Mouse (Mus musculus): ENCODE data around the gene Clic5. TPM values are rescaled to one million over a fixed set of nuclear protein-coding genes. Genes with fewer than 3 reads are reported as not detected.

The Clic5 gene
- polyA plus RNA-seq (2016; fragmentation: Nextera tagmentation; extraction: Ambion mirVana): 0.16 and 0.22 TPM in 2 replicates

GRCm38 (mm10) chr17:44188042-44188768, at the start of gene Clic5:
Gene Clic5 (plus strand): TSS chr17:44188584.
- Histone ChIP-seq H3K4me2 (replicated peaks) (peak within 1 kb of the TSS; percentile 75), H3K27me3 (replicated peaks) (peaks cover 24% of the 10 kb centered on the region), H3K36me3 (no peaks in the 10 kb centered on the region), H3K4me3 (peak within 1 kb of the TSS; percentile 29), H3K9me3 (no peaks in the 10 kb centered on the region), H3K4me1 (peaks cover 12% of the 10 kb centered on the region), H3K9ac (peak within 1 kb of the TSS; percentile 26; the same call in 1 of the 2 replicates), H3K27ac (no peak within 1 kb of the TSS)
- WGBS: 3% methylated on average over 24 of the region's 24 CpGs
- ATAC-seq (ENCODE audit: low FRiP score, low read depth): 0 out of 2 replicates have a peak, but pooled peaks have one; percentile 41

GRCm38 (mm10) chr17:44145806-44146205, 42.6 kb upstream of the Clic5 start:
- WGBS: 76% methylated on average over 1 of the region's 1 CpGs
- ATAC-seq (ENCODE audit: low FRiP score, low read depth): no peak
- H3K4me3 ChIP-seq: no peak overlapping the region

GRCm38 (mm10) chr17:44148109-44148846, 40.1 kb upstream of the Clic5 start:
- Histone ChIP-seq H3K4me3 (no peak overlapping the region), H3K36me3 (no peaks in the 10 kb centered on the region), H3K27me3 (replicated peaks) (no peaks in the 10 kb centered on the region), H3K4me1 (no peaks in the 10 kb centered on the region), H3K27ac (no peak overlapping the region), H3K4me2 (replicated peaks) (no peak overlapping the region), H3K9me3 (no peaks in the 10 kb centered on the region), H3K9ac (no peak overlapping the region)
- ATAC-seq (ENCODE audit: low FRiP score, low read depth): no peak
- 83% methylated on average over 5 of the region's 5 CpGs for WGBS

More at GRCm38 (mm10) chr17:44145806-44146205, 42.6 kb upstream of the Clic5 start:
- H3K27ac ChIP-seq: no peak overlapping the region
- H3K4me2 ChIP-seq (replicated peaks): no peak overlapping the region
- H3K9ac ChIP-seq: no peak overlapping the region
- no peaks in the 10 kb centered on the region for H3K36me3 ChIP-seq
- no peaks in the 10 kb centered on the region for H3K4me1 ChIP-seq
- H3K9me3 ChIP-seq: no peaks in the 10 kb centered on the region
- H3K27me3 ChIP-seq (replicated peaks): no peaks in the 10 kb centered on the region

GRCm38 (mm10) chr17:44151130-44151529, 37.3 kb upstream of the Clic5 start:
- ATAC-seq (ENCODE audit: low FRiP score, low read depth): no peak
- H3K27ac ChIP-seq: no peak overlapping the region
- 73% methylated on average over 3 of the region's 3 CpGs for WGBS

GRCm38 (mm10) chr17:44151889-44152288, 36.5 kb upstream of the Clic5 start:
- no peaks in the 10 kb centered on the region for H3K9me3 ChIP-seq
- H3K27ac ChIP-seq: no peak overlapping the region
- H3K27me3 ChIP-seq (replicated peaks): no peaks in the 10 kb centered on the region
- WGBS: 84% methylated on average over 8 of the region's 8 CpGs
- H3K4me3 ChIP-seq: no peak overlapping the region
- H3K36me3 ChIP-seq: no peaks in the 10 kb centered on the region
- no peaks in the 10 kb centered on the region for H3K4me1 ChIP-seq
- H3K9ac ChIP-seq: no peak overlapping the region
- no peak overlapping the region for H3K4me2 ChIP-seq (replicated peaks)
- ATAC-seq (ENCODE audit: low FRiP score, low read depth): no peak

More at GRCm38 (mm10) chr17:44151130-44151529, 37.3 kb upstream of the Clic5 start:
- no peak overlapping the region for H3K4me3 ChIP-seq
- H3K4me1 ChIP-seq: no peaks in the 10 kb centered on the region
- no peaks in the 10 kb centered on the region for H3K36me3 ChIP-seq
- no peak overlapping the region for H3K9ac ChIP-seq
- no peaks in the 10 kb centered on the region for H3K9me3 ChIP-seq
- H3K4me2 ChIP-seq (replicated peaks): no peak overlapping the region
- no peaks in the 10 kb centered on the region for H3K27me3 ChIP-seq (replicated peaks)

GRCm38 (mm10) chr17:44153871-44154270, 34.5 kb upstream of the Clic5 start:
- 66% methylated on average over 5 of the region's 5 CpGs for WGBS
- no peak overlapping the region for H3K4me2 ChIP-seq (replicated peaks)
- no peaks in the 10 kb centered on the region for H3K27me3 ChIP-seq (replicated peaks)
- no peak overlapping the region for H3K4me3 ChIP-seq
- no peak overlapping the region for H3K9ac ChIP-seq
- no peak for ATAC-seq (ENCODE audit: low FRiP score, low read depth)
- H3K4me1 ChIP-seq: no peaks in the 10 kb centered on the region
- H3K9me3 ChIP-seq: no peaks in the 10 kb centered on the region
- H3K36me3 ChIP-seq: no peaks in the 10 kb centered on the region
- no peak overlapping the region for H3K27ac ChIP-seq

- H3K9ac ChIP-seq: no peak overlapping the region
- no peak overlapping the region for H3K27ac ChIP-seq
- H3K27me3 ChIP-seq (replicated peaks): no peaks in the 10 kb centered on the region
- no peak overlapping the region for H3K4me3 ChIP-seq
- no peaks in the 10 kb centered on the region for H3K9me3 ChIP-seq
- no peak overlapping the region for H3K4me2 ChIP-seq (replicated peaks)
- no peaks in the 10 kb centered on the region for H3K4me1 ChIP-seq
- ATAC-seq (ENCODE audit: low FRiP score, low read depth): no peak
- WGBS: 68% methylated on average over 2 of the region's 2 CpGs
- no peaks in the 10 kb centered on the region for H3K36me3 ChIP-seq
These were observed 33.2 kb upstream of the Clic5 start for GRCm38 (mm10) chr17:44155204-44155603.

- no peak overlapping the region for H3K4me2 ChIP-seq (replicated peaks)
- H3K27ac ChIP-seq: no peak overlapping the region
- H3K36me3 ChIP-seq: no peaks in the 10 kb centered on the region
- H3K9me3 ChIP-seq: no peaks in the 10 kb centered on the region
- H3K27me3 ChIP-seq (replicated peaks): no peaks in the 10 kb centered on the region
- no peak for ATAC-seq (ENCODE audit: low FRiP score, low read depth)
- 68% methylated on average over 1 of the region's 1 CpGs for WGBS
- H3K4me1 ChIP-seq: no peaks in the 10 kb centered on the region
- no peak overlapping the region for H3K4me3 ChIP-seq
- H3K9ac ChIP-seq: no peak overlapping the region
These were observed 30.2 kb upstream of the Clic5 start for GRCm38 (mm10) chr17:44158186-44158585.

- Histone ChIP-seq H3K27ac (no peak overlapping the region), H3K9me3 (no peaks in the 10 kb centered on the region), H3K9ac (no peak overlapping the region), H3K36me3 (no peaks in the 10 kb centered on the region), H3K4me3 (no peak overlapping the region), H3K4me1 (no peaks in the 10 kb centered on the region), H3K27me3 (replicated peaks) (no peaks in the 10 kb centered on the region), H3K4me2 (replicated peaks) (no peak overlapping the region)
- 93% methylated on average over 11 of the region's 11 CpGs for WGBS
- no peak for ATAC-seq (ENCODE audit: low FRiP score, low read depth)
These were observed 27.9 kb upstream of the Clic5 start for GRCm38 (mm10) chr17:44160449-44160848.

- Histone ChIP-seq H3K9ac (no peak overlapping the region), H3K27me3 (replicated peaks) (no peaks in the 10 kb centered on the region), H3K4me2 (replicated peaks) (no peak overlapping the region), H3K4me3 (no peak overlapping the region), H3K4me1 (no peaks in the 10 kb centered on the region), H3K9me3 (no peaks in the 10 kb centered on the region), H3K27ac (no peak overlapping the region), H3K36me3 (no peaks in the 10 kb centered on the region)
- 51% methylated on average over 5 of the region's 5 CpGs for WGBS
- ATAC-seq (ENCODE audit: low FRiP score, low read depth): no peak
These were observed 25.9 kb upstream of the Clic5 start for GRCm38 (mm10) chr17:44162514-44162913.

- H3K4me2 ChIP-seq (replicated peaks): no peak overlapping the region
- 69% methylated on average over 5 of the region's 5 CpGs for WGBS
- no peak for ATAC-seq (ENCODE audit: low FRiP score, low read depth)
- no peaks in the 10 kb centered on the region for H3K36me3 ChIP-seq
- no peaks in the 10 kb centered on the region for H3K27me3 ChIP-seq (replicated peaks)
- no peaks in the 10 kb centered on the region for H3K4me1 ChIP-seq
- no peak overlapping the region for H3K4me3 ChIP-seq
- no peaks in the 10 kb centered on the region for H3K9me3 ChIP-seq
- H3K27ac ChIP-seq: no peak overlapping the region
- no peak overlapping the region for H3K9ac ChIP-seq
These were observed 25.4 kb upstream of the Clic5 start for GRCm38 (mm10) chr17:44162935-44163334.

GRCm38 (mm10) chr17:44165730-44166347, 22.5 kb upstream of the Clic5 start:
- H3K9me3 ChIP-seq: no peaks in the 10 kb centered on the region
- H3K36me3 ChIP-seq: no peaks in the 10 kb centered on the region
- no peaks in the 10 kb centered on the region for H3K27me3 ChIP-seq (replicated peaks)
- no peak overlapping the region for H3K4me3 ChIP-seq
- H3K9ac ChIP-seq: no peak overlapping the region
- H3K4me1 ChIP-seq: no peaks in the 10 kb centered on the region
- ATAC-seq (ENCODE audit: low FRiP score, low read depth): no peak
- no peak overlapping the region for H3K4me2 ChIP-seq (replicated peaks)
- H3K27ac ChIP-seq: no peak overlapping the region
- WGBS: 85% methylated on average over 11 of the region's 11 CpGs

All from neural tube, embryonic 12.5 days (tissue).